Mouse (Mus musculus) v-Abl transformed pro-B cells (cell line): ENCODE measurements at regions not wholly inside any gene's neighbourhood (a gene's known extent, or its start where the extent isn't known, plus 50 kb on each side); places are given as distances from the start of the nearest gene placed in this dataset.
"Not testable (repeated sequence)": the region's sequence is repeated elsewhere in the genome, so short reads cannot be mapped to it uniquely, and the experiment has no call there.

ENCODE experiments used
- in situ Hi-C, 2 experiments: fragments of 400-800 bp; cut with MboI; formaldehyde crosslinking; loops; one replicate each; pipeline ENCODE4 v1.15.1; 2025; ENCODE audit not compliant: unreplicated experiment in 2 of 2

- in situ Hi-C loops = loop anchor here in 1 of 2 experiments (25.0 kb wide), 1 partner anchor 485 kb away; no protein-coding TSS in a partner anchor
These were observed 415.1 kb downstream of the Sis start for GRCm38 (mm10) chr3:72552597-72552996.

- in situ Hi-C loops = no loop called here
These were observed 433.7 kb downstream of the Sis start for GRCm38 (mm10) chr3:72534010-72534409.

- in situ Hi-C loops = not testable (repeated sequence)
These were observed 441.9 kb downstream of the Sis start for GRCm38 (mm10) chr3:72525771-72526170.

- in situ Hi-C loops = not testable (repeated sequence)
These were observed 449.8 kb downstream of the Sis start for GRCm38 (mm10) chr3:72517846-72518245.

- in situ Hi-C loops = no loop called here
These were observed 463.4 kb downstream of the Sis start for GRCm38 (mm10) chr3:72504281-72504680.

- in situ Hi-C loops = no loop called here
These were observed 465.9 kb downstream of the Sis start for GRCm38 (mm10) chr3:72501754-72502153.

GRCm38 (mm10) chr3:72455326-72455725 lies 512.3 kb downstream of the Sis start:
- in situ Hi-C loops = no loop called here
